Mouse (Mus musculus): Measurements from ENCODE around the gene Gdf7. TPM values are rescaled to one million over a fixed set of nuclear protein-coding genes. Genes with fewer than 3 reads are reported as not detected.

Gene Gdf7
- total and polyA plus RNA-seq, 2 experiments from 2014 or later = 0.14 to 0.18 TPM

DNA sequence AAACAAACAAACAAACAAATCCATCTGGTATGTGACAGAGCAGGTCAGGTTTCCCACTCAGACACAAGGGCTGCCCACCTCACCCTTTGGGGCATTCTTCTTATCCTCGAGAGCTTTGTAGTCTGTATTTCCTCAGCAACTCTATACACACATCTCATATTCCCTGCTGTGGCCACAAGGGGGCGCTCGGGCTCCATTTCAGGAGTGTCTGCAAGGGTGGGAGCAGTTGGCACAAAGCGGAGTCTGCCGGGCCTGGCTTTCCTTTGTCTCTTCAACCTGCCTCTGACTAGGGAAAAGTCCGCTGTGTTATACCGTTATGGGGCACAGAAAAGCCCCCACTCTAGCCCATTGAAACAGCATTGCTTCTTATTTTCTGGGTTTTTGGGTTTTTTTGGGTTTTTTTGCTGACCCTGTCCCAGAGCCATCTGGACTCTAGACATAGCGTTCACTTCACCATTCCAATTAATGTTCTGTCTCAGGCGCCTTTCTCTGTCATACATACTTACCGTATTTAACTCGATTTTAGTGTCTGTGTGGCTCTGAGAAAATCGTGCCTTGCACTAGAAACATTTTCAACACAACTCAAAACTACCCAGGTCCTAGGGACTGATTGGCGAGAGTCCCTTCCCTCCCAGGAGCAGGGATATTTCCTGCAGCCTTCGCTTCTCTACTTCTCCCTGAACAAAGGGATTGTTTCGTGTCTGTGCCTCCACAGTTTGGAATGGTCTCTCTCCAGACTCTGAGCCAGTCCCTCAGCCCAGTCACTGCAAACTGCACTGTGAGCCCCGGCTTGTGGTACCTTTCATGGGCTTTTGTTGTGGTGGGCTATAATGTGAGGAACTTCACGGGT, 25.3 kb upstream of the Gdf7 start:
- Histone ChIP-seq H3K9me3 (ENCODE audit: low read length) (no peaks in the 10 kb centered on the region), H3K36me3 (ENCODE audit: insufficient read depth) (peaks cover 29% of the 10 kb centered on the region), H3K4me1 (ENCODE audit: insufficient read depth) (peaks cover 6% of the 10 kb centered on the region; the same call in 1 of the 2 replicates), H3K27me3 (ENCODE audit: insufficient read depth, low read length) (no peaks in the 10 kb centered on the region), H3K4me2 (ENCODE audit: low read depth) (peak overlapping the region; percentile 22; the same call in 1 of the 2 replicates), H3K9ac (peak overlapping the region; percentile 48), H3K27ac (ENCODE audit: low read depth, low read length) (peak overlapping the region; percentile 90), H3K4me3 (ENCODE audit: low read depth, low read length) (no peak overlapping the region)
- peak; percentile 95 for ATAC-seq
- peak; percentile 99 for TF ChIP-seq CTCF (IDR thresholded peaks at IDR 0.05; ENCODE audit: low read depth)
- 8% methylated on average over 17 of the region's 17 CpGs for WGBS
- peak; percentile 97 for DNase-seq

DNA sequence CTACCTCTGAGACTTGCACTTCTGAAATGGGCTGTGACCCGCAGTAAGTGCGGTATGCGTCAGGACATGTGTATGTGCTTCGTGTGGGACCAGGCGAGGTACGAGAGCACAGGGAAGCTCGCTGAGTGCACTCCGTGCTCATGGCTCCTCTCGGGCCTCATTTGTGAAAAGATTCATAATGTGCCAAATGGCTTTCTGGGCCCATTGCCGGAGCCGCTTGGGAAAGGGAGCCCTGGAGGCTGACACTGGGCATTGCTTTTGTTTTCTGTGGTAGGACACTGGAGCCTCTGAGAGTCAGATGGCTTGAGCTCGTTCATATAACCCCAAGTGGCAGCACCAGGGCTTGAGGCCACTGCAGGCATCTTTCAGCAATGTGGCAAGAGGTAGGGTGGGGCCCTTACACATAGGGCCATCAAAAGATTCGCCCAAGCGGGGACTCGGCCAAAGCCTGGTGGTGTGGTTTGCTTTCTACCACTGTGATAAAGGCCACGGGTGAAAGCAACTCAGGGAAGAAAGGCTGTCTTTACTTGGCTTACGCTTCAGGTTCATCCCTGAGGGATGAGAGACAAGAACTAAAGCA, 24.3 kb upstream of the Gdf7 start:
- ATAC-seq (no peak), DNase-seq (peak; percentile 46)
- no peak overlapping the region for H3K4me3 ChIP-seq (ENCODE audit: low read depth, low read length)
- H3K4me2 ChIP-seq (ENCODE audit: low read depth) = no peak overlapping the region
- no peaks in the 10 kb centered on the region for H3K27me3 ChIP-seq (ENCODE audit: insufficient read depth, low read length)
- 87% methylated on average over 17 of the region's 17 CpGs for WGBS
- no peaks in the 10 kb centered on the region for H3K9me3 ChIP-seq (ENCODE audit: low read length)
- 0 out of 2 replicates have a peak, but pooled peaks have one; percentile 20 for TF ChIP-seq CTCF (IDR thresholded peaks at IDR 0.05; ENCODE audit: low read depth)
- no peak overlapping the region for H3K9ac ChIP-seq
- H3K36me3 ChIP-seq (ENCODE audit: insufficient read depth) = peaks cover 39% of the 10 kb centered on the region
- no peak overlapping the region; the same call in 1 of the 2 replicates for H3K27ac ChIP-seq (ENCODE audit: low read depth, low read length)
- peaks cover 6% of the 10 kb centered on the region; the same call in 1 of the 2 replicates for H3K4me1 ChIP-seq (ENCODE audit: insufficient read depth)

DNA sequence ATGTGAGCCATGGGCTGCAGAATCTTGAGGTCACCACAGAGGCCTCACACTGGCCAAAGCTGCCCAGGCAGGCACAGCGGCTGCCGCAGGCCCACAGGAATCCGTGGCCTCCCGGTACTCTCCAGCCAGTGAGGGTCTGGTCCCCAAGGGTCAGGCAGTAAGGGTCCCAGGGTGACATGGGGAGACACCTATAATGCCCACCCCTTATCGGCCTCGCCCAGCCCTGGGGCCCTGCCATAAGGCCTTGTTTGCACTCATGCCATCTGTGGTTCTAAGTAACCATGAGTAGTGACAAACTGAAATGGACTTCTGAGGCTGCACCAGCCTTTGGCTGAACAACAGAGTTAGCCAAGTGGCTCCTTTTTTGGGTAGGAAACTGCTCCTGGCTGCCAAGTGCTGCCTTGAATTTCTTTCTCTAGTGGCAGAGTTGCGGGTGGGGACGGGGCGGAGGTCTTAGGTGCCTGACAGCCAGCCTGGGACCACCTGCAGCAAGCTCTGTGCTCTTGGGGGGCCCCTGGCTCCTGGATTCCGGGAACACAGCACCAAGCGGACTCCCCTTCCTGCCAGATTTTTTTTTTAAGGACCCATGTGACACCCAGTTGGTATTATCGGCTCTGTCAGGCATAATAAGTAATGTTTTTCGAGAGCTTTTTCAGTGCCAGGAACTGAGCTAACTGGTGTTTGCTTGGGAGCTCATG, 23.6 kb upstream of the Gdf7 start:
- 0 out of 2 replicates have a peak overlapping the region, but pooled peaks have one; percentile 21 for H3K27ac ChIP-seq (ENCODE audit: low read depth, low read length)
- no peak overlapping the region for H3K9ac ChIP-seq
- H3K4me2 ChIP-seq (ENCODE audit: low read depth) = no peak overlapping the region
- H3K4me3 ChIP-seq (ENCODE audit: low read depth, low read length) = no peak overlapping the region
- no peak for ATAC-seq
- peaks cover 6% of the 10 kb centered on the region; the same call in 1 of the 2 replicates for H3K4me1 ChIP-seq (ENCODE audit: insufficient read depth)
- H3K9me3 ChIP-seq (ENCODE audit: low read length) = no peaks in the 10 kb centered on the region
- 79% methylated on average over 13 of the region's 13 CpGs for WGBS
- TF ChIP-seq CTCF (IDR thresholded peaks at IDR 0.05; ENCODE audit: low read depth) = no peak
- no peak for DNase-seq
- peaks cover 39% of the 10 kb centered on the region for H3K36me3 ChIP-seq (ENCODE audit: insufficient read depth)
- H3K27me3 ChIP-seq (ENCODE audit: insufficient read depth, low read length) = no peaks in the 10 kb centered on the region

GRCm38 (mm10) chr12:8324086-8324485, 22.3 kb upstream of the Gdf7 start:
- no peak for TF ChIP-seq CTCF (IDR thresholded peaks at IDR 0.05; ENCODE audit: low read depth)

GRCm38 (mm10) chr12:8321506-8321905, 19.8 kb upstream of the Gdf7 start:
- no peak for TF ChIP-seq CTCF (IDR thresholded peaks at IDR 0.05; ENCODE audit: low read depth)
- H3K27ac ChIP-seq (ENCODE audit: low read depth, low read length) = no peak overlapping the region
- peaks cover 58% of the 10 kb centered on the region for H3K36me3 ChIP-seq (ENCODE audit: insufficient read depth)
- no peak overlapping the region for H3K9ac ChIP-seq
- no peak for ATAC-seq
- no peaks in the 10 kb centered on the region for H3K9me3 ChIP-seq (ENCODE audit: low read length)
- H3K4me2 ChIP-seq (ENCODE audit: low read depth) = no peak overlapping the region
- 80% methylated on average over 10 of the region's 10 CpGs for WGBS
- H3K4me1 ChIP-seq (ENCODE audit: insufficient read depth) = no peaks in the 10 kb centered on the region
- H3K4me3 ChIP-seq (ENCODE audit: low read depth, low read length) = no peak overlapping the region
- DNase-seq = no peak
- H3K27me3 ChIP-seq (ENCODE audit: insufficient read depth, low read length) = no peaks in the 10 kb centered on the region

More at GRCm38 (mm10) chr12:8324086-8324485, 22.3 kb upstream of the Gdf7 start:
- peaks cover 42% of the 10 kb centered on the region for H3K36me3 ChIP-seq (ENCODE audit: insufficient read depth)
- no peak overlapping the region for H3K9ac ChIP-seq
- no peak overlapping the region for H3K4me2 ChIP-seq (ENCODE audit: low read depth)
- no peak for DNase-seq
- 87% methylated on average over 10 of the region's 10 CpGs for WGBS
- H3K27me3 ChIP-seq (ENCODE audit: insufficient read depth, low read length) = no peaks in the 10 kb centered on the region
- H3K4me3 ChIP-seq (ENCODE audit: low read depth, low read length) = no peak overlapping the region
- H3K9me3 ChIP-seq (ENCODE audit: low read length) = no peaks in the 10 kb centered on the region
- no peak for ATAC-seq
- no peak overlapping the region for H3K27ac ChIP-seq (ENCODE audit: low read depth, low read length)
- peaks cover 6% of the 10 kb centered on the region; the same call in 1 of the 2 replicates for H3K4me1 ChIP-seq (ENCODE audit: insufficient read depth)

DNA sequence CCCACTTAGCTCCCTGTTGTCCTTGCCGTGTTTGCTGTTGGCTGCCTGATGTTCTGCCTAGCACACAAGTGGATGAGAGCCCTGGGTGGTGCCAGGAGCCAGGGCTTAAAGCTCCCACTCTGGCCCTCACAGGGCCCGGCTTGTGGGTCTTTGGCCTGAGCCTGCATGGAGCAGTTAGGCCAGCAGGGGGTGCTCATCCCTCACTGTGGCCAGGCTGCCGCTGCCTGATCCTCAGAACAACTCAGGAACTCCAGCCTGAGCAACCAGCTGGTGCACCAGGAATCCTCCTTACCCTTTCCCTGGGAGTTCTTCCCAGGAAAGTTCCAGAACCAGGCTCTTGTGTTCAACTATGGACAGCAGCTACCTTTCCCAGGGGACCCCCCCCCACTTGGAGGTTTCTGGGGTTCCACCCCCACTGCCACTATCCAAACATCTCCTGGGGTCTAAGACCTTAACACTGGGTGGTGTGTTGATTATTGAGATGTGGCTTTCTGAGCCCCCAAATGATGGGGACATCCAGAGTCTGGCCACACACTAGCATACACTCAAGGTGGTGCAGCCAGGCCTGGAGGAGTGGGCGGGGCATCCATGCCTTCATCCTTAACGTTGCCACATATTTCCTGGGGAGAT, 18.4 kb upstream of the Gdf7 start:
- Histone ChIP-seq H3K4me3 (ENCODE audit: low read depth, low read length) (no peak overlapping the region), H3K27ac (ENCODE audit: low read depth, low read length) (no peak overlapping the region), H3K4me1 (ENCODE audit: insufficient read depth) (no peaks in the 10 kb centered on the region), H3K9ac (no peak overlapping the region), H3K4me2 (ENCODE audit: low read depth) (no peak overlapping the region), H3K27me3 (ENCODE audit: insufficient read depth, low read length) (no peaks in the 10 kb centered on the region), H3K9me3 (ENCODE audit: low read length) (no peaks in the 10 kb centered on the region), H3K36me3 (ENCODE audit: insufficient read depth) (peaks cover 57% of the 10 kb centered on the region)
- WGBS = 46% methylated on average over 5 of the region's 5 CpGs
- peak; percentile 76 for ATAC-seq
- TF ChIP-seq CTCF (IDR thresholded peaks at IDR 0.05; ENCODE audit: low read depth) = peak; percentile 90
- DNase-seq = peak; percentile 77
